Mouse (Mus musculus) testis, postnatal 14 days (tissue): Measurements from ENCODE around the gene Cygb.
"Not testable (repeated sequence)": the region's sequence is repeated elsewhere in the genome, so short reads cannot be mapped to it uniquely, and the experiment has no call there.

ENCODE experiments used
- DNase-seq: peaks from one replicate; pipeline ENCODE4 v3.0.0; 2021; ENCODE audit warnings: low spot score

Cygb gene

GRCm38 (mm10) chr11:116654255-116654821 is at the start of gene Cygb:
Cygb (minus strand) TSS chr11:116654313.
- no peak for DNase-seq

GRCm38 (mm10) chr11:116701377-116701841 is 47.3 kb upstream of the Cygb start:
- no peak for DNase-seq

GRCm38 (mm10) chr11:116697521-116697920 is 43.4 kb upstream of the Cygb start:
- no peak for DNase-seq

DNA sequence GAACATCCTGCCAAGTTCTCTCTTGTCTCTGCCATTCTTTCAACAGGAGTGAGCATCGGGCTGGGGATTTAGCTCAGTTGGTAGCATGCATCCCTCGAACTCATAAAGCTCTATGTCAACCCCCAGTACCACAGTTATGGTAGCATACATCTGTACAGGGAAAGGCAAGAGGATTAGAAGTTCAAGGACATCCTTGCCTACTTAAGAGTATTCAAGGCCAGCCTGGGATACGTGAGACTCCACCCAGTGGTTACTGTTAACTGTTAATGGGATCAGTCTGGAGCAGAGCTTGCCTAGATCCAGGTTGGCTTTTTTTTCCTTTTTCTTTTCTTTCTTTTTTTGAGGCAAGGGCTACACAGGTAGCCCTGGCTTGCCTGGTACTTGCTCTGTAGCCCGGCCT is 42.3 kb upstream of the Cygb start:
- no peak for DNase-seq

DNA sequence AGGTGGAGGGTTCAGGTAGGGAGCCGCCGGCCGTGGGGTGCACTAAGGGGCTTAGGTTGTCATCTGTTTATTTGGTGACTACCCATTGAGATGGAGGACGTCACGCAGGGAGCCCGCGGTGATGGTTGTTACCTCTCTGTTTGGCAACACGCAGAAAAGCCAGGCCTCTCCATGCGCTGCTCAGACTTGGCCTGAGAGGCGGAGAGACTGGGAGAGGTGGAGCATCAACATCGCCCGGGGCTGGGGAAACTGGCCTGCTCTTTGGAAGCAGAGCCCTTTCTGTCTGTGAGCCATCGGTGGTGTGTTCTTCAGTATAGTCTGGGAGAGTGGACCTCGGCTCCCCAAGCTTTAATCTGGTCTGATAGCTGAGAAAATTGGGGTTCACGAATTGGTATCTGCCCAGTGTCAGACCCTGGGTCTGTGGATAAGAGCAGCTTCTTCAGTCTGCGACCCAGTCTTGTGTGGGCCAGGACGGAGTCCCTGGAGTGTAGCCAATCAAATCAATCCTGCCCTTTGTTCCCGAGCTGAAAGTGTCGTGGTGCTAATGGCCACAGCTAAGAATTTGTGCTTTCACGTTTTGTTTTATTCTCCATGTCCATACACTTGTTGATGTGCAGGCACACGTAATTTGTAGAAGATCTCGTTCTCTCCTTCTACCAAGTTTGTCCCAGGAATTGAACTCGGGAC is 41.2 kb upstream of the Cygb start:
- no peak for DNase-seq

- no peak for DNase-seq
Measured at GRCm38 (mm10) chr11:116694250-116695193, 40.4 kb upstream of the Cygb start.

- DNase-seq = no peak
Measured at GRCm38 (mm10) chr11:116693899-116694249, 39.8 kb upstream of the Cygb start.

DNA sequence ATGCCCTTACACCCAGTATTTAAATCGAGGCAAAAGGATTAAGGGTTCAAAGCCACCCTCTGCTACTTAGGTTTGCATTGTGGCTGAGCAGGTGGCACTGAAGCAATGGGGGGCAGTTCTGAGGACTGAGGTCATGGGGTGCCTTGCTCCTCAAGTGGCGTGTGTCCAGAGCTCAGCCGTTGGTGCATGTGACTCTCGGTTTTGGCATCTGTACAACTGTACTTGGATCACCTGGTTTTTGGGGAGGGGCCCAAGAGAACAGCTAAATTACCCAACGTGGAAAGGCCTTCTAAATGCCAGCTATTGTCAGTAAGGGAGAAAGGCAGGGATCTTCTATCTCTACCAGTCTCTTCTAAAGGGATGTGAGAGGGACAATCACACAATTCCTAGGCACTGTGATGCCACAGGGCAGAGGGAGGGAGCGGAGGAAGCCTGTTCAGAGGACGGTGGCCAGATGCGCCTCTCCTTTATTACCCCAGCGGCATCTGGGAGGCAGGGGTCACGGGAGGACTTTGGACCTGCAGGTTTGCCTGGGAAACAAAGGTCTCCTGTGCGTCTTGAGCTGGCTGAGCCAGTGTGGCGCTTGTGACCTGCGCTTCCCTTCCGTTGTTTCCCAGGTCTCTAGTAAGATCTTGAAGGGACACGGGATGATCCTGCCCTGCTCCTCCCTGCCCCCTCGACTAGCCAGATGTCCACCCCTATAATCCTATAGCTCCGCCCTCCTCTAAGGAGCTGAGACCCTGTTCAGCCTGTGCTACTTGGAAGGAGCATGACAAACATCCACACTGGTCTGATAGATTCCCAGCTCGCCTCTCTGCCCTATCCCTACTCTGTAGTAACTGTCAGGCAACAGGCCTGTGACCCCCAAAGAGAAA is 36.8 kb upstream of the Cygb start:
- DNase-seq = no peak

DNA sequence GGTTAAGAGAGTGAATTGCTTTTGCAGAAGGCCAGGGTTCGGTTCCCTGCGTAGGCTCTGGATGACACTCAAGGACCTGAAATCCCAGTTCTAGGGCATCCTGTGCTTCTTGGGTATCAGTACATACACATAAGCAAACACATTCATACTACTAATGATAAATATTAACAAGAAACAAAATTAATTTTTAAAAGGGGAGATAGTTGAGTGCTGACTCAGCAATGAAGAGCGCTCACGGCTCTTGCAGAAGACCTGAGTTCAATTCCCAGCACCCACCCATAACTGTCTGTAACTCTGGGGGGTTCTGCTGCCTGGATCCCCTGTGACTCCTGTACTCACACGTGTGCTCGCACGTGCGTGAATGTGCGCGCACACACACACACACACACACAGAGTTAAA is 35.5 kb upstream of the Cygb start:
- no peak for DNase-seq

DNA sequence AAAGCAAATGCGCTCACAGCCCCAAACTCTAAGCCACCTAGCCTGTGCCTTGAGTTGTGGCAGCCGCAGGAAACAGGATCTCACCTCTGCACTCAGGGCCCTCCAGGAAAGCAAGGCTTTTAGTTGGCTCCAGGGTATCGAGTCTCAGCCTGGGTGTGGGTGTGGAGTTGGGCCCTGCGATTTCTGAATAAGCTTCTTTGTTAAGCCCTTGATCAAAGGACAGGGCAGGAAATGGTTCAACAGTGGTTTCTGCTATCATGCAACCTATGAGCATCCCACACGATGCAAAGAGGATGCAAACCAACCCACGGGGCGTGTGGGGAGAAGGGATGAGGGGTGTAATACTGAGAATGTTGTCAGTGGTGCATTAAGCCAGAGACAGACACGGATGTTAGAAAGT is 33.8 kb upstream of the Cygb start:
- DNase-seq = no peak

DNA sequence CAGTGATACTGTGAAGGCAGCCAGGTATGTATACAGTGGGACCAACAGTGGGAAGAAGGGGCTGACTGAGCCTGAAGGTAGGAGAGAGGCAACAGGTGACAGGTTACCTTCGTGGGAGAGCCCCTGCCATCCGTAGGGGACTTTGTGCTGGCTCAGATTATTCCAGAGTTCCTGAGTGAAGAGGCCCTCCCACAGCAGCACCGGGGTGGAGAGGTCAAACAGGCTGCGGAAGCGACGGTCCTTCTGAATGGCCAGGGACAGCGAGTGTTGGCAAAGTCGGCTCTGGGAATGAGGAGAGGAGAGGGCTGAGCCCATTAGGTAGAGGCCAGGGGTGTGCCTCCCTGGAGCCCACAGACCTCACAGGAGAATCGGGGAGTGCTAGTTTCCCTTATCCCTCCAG is 31.6 kb upstream of the Cygb start:
- DNase-seq = no peak

GRCm38 (mm10) chr11:116683777-116684176 is 29.7 kb upstream of the Cygb start:
- DNase-seq = no peak

DNA sequence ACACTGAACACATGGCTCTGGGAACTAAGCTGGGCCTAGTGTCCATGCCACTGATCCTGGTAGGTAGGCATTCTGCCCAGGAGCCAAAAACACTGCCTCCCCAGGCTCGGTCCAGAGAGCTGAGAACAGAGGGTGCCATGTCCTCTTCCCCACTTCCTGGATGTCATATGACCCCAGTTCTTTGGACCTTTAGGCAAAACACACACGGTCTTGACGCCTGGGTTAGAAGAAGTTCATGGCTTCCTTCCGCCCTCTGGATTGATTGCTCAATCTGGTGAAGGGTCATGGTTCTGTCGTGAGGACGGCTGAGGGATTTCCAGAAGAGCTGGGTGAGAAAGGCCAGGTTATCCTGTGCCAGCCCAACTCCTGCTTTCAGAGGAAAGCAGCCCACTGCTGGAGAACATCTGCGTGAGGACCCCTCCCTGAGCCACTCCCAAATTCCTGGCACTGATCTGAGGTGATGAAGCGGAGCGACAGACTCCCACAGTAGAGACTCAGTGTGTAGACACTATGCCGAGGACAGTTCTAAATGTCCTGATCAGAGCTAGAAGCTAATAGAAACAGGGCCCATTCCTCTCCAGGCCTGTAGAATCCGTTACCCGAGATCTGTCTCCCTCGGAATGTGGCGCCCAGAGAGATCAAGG is 28.5 kb upstream of the Cygb start:
- no peak for DNase-seq

GRCm38 (mm10) chr11:116681147-116681546 is 27.0 kb upstream of the Cygb start:
- DNase-seq = no peak

DNA sequence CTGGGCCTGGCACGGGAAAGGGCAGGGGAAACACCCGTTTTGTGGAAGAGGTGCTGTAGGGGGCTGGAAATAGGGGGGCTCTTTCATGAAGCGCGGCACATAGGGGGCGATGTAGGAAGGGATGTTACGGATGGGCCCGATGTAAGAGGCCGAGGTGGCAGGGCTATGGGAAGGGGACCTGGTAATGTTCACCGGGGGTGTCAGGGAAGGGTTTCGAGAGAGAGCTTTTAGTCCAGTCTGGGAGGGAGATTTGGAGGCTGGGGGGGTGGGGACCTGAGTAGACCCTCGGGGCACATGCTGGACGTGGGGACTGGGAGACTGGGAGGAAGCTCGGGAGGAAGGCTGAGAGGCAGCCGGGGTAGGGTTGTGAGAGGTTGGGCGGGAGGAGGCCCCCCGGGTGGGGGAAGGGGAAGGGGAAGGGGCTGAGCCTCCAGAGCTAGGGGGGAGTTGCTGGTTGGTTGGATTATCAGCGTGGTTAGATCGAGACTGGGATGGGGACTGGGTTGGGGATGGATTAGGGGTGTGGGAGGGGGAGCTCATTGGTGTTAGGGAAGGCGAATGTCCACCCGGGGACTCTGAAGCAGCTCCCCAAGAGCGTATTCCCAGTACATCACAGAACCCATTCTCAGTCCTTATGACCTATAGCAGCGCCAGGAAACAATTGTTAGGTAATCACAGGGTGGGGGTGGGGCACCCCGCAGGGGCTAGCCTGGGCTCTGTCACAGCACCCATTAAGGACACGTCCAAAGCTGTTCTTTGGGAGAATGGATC is 26.4 kb upstream of the Cygb start:
- no peak for DNase-seq

- DNase-seq = no peak
Measured at GRCm38 (mm10) chr11:116679148-116679547, 25.0 kb upstream of the Cygb start.

GRCm38 (mm10) chr11:116677711-116678441 is 23.8 kb upstream of the Cygb start:
- no peak for DNase-seq

- no peak for DNase-seq
Measured at GRCm38 (mm10) chr11:116676175-116676976, 22.3 kb upstream of the Cygb start.

DNA sequence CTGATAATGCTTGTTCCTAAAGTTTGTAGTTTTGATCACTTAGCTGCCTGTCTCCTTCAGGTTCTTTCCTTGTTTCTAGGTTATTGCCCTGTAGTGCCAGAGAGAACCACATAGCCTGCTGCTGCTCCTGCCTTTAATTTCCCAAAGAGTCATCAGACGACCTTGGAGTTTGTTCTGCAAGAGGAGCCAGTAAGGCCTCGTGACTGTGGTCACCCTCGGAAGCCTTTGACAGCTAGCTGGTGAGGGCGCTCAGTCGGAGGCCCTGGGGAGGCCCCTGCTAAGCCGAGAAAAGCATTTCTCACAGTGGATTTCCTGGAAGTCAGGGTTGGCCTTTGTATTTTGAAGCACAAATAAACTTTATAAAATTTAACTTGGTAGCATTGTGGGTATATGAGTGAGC is 21.3 kb upstream of the Cygb start:
- not testable (repeated sequence) for DNase-seq
